Mouse (Mus musculus) adrenal gland, adult 18-20 months (tissue): Measurements from ENCODE around the gene Cryba2. TPM values are rescaled to one million over a fixed set of nuclear protein-coding genes. Genes with fewer than 3 reads are reported as not detected.

Experiments
- DNase-seq, 2 experiments: peaks; one replicate each; pipeline ENCODE4 v3.0.0; 2021 to 2022; ENCODE audit warnings: low spot score in 2 of 2
- total RNA-seq, 2 experiments: library from RNA; stranded (reverse); gene quantifications; 1 replicate in 1 of 2; 2 replicates in 1 of 2; pipeline ENCODE4 v1.2.3; 2021

The Cryba2 gene
- total RNA-seq, 2 experiments from 2014 or later = 0.58 to 0.76 TPM

GRCm38 (mm10) chr1:74884196-74885141 is 8.5 kb downstream of the Cryba2 start:
- no peak for DNase-seq

- DNase-seq = no peak
Measured at GRCm38 (mm10) chr1:74883441-74883840, 9.5 kb downstream of the Cryba2 start.

GRCm38 (mm10) chr1:74882828-74883227 is 10.1 kb downstream of the Cryba2 start:
- DNase-seq = no peak

GRCm38 (mm10) chr1:74882055-74882734 is 10.7 kb downstream of the Cryba2 start:
- no peak for DNase-seq

GRCm38 (mm10) chr1:74880785-74881360 is 12.1 kb downstream of the Cryba2 start:
- DNase-seq = peak; percentile 62 to 73

GRCm38 (mm10) chr1:74877199-74877598 is 15.7 kb downstream of the Cryba2 start:
- DNase-seq = no peak

- DNase-seq = no peak
Measured at GRCm38 (mm10) chr1:74872218-74872617, 20.7 kb downstream of the Cryba2 start.

- DNase-seq = no peak
Measured at GRCm38 (mm10) chr1:74861783-74862182, 31.2 kb downstream of the Cryba2 start.

GRCm38 (mm10) chr1:74859223-74859984 is 33.5 kb downstream of the Cryba2 start:
- no peak for DNase-seq

GRCm38 (mm10) chr1:74858805-74859204 is 34.1 kb downstream of the Cryba2 start:
- DNase-seq = no peak

- DNase-seq = peak; percentile 69 to 74
Measured at GRCm38 (mm10) chr1:74858171-74858719, 34.7 kb downstream of the Cryba2 start.

- no peak for DNase-seq
Measured at GRCm38 (mm10) chr1:74857677-74858076, 35.3 kb downstream of the Cryba2 start.

GRCm38 (mm10) chr1:74857201-74857600 is 35.7 kb downstream of the Cryba2 start:
- DNase-seq = no peak

- no peak for DNase-seq
Measured at GRCm38 (mm10) chr1:74856791-74857190, 36.2 kb downstream of the Cryba2 start.

GRCm38 (mm10) chr1:74856439-74856720 is 36.6 kb downstream of the Cryba2 start:
- DNase-seq = no peak

- DNase-seq = no peak
Measured at GRCm38 (mm10) chr1:74855651-74856438, 37.1 kb downstream of the Cryba2 start.

- no peak for DNase-seq
Measured at GRCm38 (mm10) chr1:74855156-74855555, 37.8 kb downstream of the Cryba2 start.

- peak; percentile 75 to 76 for DNase-seq
Measured at GRCm38 (mm10) chr1:74854306-74855056, 38.5 kb downstream of the Cryba2 start, which contains the start of gene Cdk5r2. Gene Cdk5r2, plus strand, starts transcription at chr1:74854934.
